Mouse (Mus musculus) embryo, embryonic 11.5 days (tissue): Measurements from ENCODE around the gene Gnas.
A peak's percentile ranks its signal among the peaks of the same experiment; 100 is the strongest.

Experiments used
- DNase-seq: peaks from one replicate; pipeline ENCODE4 v3.0.0-alpha.2; 2012; ENCODE audit warnings: low read depth, low spot score

Gene Gnas

GRCm38 (mm10) chr2:174284011-174284410 lies at the start of gene Gnas:
Gene Gnas, plus strand, starts transcription at chr2:174284320.
- DNase-seq = peak; percentile 45

GRCm38 (mm10) chr2:174242431-174242830 lies 41.7 kb upstream of the Gnas start:
- no peak for DNase-seq

- no peak for DNase-seq
Measured at GRCm38 (mm10) chr2:174251963-174252362, 32.2 kb upstream of the Gnas start.

GRCm38 (mm10) chr2:174257312-174257711 lies 26.8 kb upstream of the Gnas start:
- no peak for DNase-seq

- no peak for DNase-seq
Measured at GRCm38 (mm10) chr2:174260004-174260403, 24.1 kb upstream of the Gnas start.

GRCm38 (mm10) chr2:174260908-174261800 lies 23.0 kb upstream of the Gnas start:
- no peak for DNase-seq

- DNase-seq = no peak
Measured at GRCm38 (mm10) chr2:174261801-174262200, 22.3 kb upstream of the Gnas start.

GRCm38 (mm10) chr2:174263110-174263815 lies 20.9 kb upstream of the Gnas start:
- DNase-seq = no peak

GRCm38 (mm10) chr2:174264248-174264647 lies 19.9 kb upstream of the Gnas start:
- no peak for DNase-seq

GRCm38 (mm10) chr2:174270416-174270815 lies 13.7 kb upstream of the Gnas start:
- DNase-seq = no peak

- no peak for DNase-seq
Measured at GRCm38 (mm10) chr2:174271459-174271858, 12.7 kb upstream of the Gnas start.

- DNase-seq = no peak
Measured at GRCm38 (mm10) chr2:174273131-174273530, 11.0 kb upstream of the Gnas start.

- DNase-seq = no peak
Measured at GRCm38 (mm10) chr2:174273961-174274360, 10.2 kb upstream of the Gnas start.

GRCm38 (mm10) chr2:174279771-174280170 lies 4.3 kb upstream of the Gnas start:
- no peak for DNase-seq

- no peak for DNase-seq
Measured at GRCm38 (mm10) chr2:174283341-174283740, 779 bp upstream of the Gnas start.

- no peak for DNase-seq
Measured at GRCm38 (mm10) chr2:174284807-174285457, 812 bp downstream of the Gnas start.

GRCm38 (mm10) chr2:174285921-174286470 lies 1.9 kb downstream of the Gnas start:
- no peak for DNase-seq

GRCm38 (mm10) chr2:174287921-174288320 lies 3.8 kb downstream of the Gnas start:
- no peak for DNase-seq

- DNase-seq = no peak
Measured at GRCm38 (mm10) chr2:174288673-174289430, 4.7 kb downstream of the Gnas start.

- DNase-seq = no peak
Measured at GRCm38 (mm10) chr2:174291029-174291661, 7.0 kb downstream of the Gnas start.

- no peak for DNase-seq
Measured at GRCm38 (mm10) chr2:174291662-174292030, 7.5 kb downstream of the Gnas start.
